ENCODE assay signal across 11 mouse cellular contexts in genomic region chr13:21050118-21050517, GRCm38 (mm10). TPM values are rescaled to one million over a fixed set of nuclear protein-coding genes. Genes with fewer than 3 reads are reported as not detected.
DNase-seq lines count a peak whose midpoint lies in the region; ATAC-seq and TF ChIP-seq lines count a peak whose summit lies in the region.
"Had no signal": no experiment of that assay in that cellular context is flagged by ENCODE, and none has a peak within 500 bp of the region (broad histone marks: within the 10 kb centered on the region; RNA-seq: fewer than 3 reads in every experiment).

No protein-coding gene starts in this region.

- peak; percentile 31 for TF ChIP-seq CTCF in liver, postnatal 0 days (IDR thresholded peaks at IDR 0.05; ENCODE audit: low read depth)

- H3K4me2 ChIP-seq in forebrain, embryonic 13.5 days, result no peak overlapping the region
- no peak overlapping the region for H3K4me2 ChIP-seq in liver, postnatal 0 days (ENCODE audit: low read depth, low read length)
- no peak overlapping the region for H3K4me2 ChIP-seq in liver, embryonic 12.5 days
- no peak overlapping the region for H3K4me2 ChIP-seq in neural tube, embryonic 15.5 days

- intact Hi-C loops in heart, postnatal 14 days (cut with DNase I), result no loop called here

- no peaks in the 10 kb centered on the region for H3K4me1 ChIP-seq in forebrain, embryonic 13.5 days
- H3K4me1 ChIP-seq in forebrain, embryonic 10.5 days, result no peaks in the 10 kb centered on the region
- no peaks in the 10 kb centered on the region for H3K4me1 ChIP-seq in liver, postnatal 0 days (ENCODE audit: insufficient read depth)
- no peaks in the 10 kb centered on the region for H3K4me1 ChIP-seq in liver, embryonic 12.5 days
- H3K4me1 ChIP-seq in neural tube, embryonic 15.5 days, result no peaks in the 10 kb centered on the region

- no peaks in the 10 kb centered on the region for H3K36me3 ChIP-seq in forebrain, embryonic 13.5 days (ENCODE audit: poor library complexity, severe bottlenecking)
- H3K36me3 ChIP-seq in forebrain, embryonic 10.5 days (replicated peaks), result no peaks in the 10 kb centered on the region
- H3K36me3 ChIP-seq in liver, postnatal 0 days (replicated peaks; ENCODE audit: insufficient read depth, low read length), result no peaks in the 10 kb centered on the region
- H3K36me3 ChIP-seq in liver, embryonic 12.5 days, result no peaks in the 10 kb centered on the region
- no peaks in the 10 kb centered on the region for H3K36me3 ChIP-seq in neural tube, embryonic 15.5 days

- TF ChIP-seq EP300 in liver, postnatal 0 days (IDR thresholded peaks at IDR 0.05; ENCODE audit: low read depth), result no peak

- WGBS in forebrain, embryonic 13.5 days, result 77% methylated on average over 1 of the region's 1 CpGs
- 48% methylated on average over 1 of the region's 1 CpGs for WGBS in forebrain, embryonic 10.5 days
- 69% methylated on average over 1 of the region's 1 CpGs for WGBS in liver, postnatal 0 days (ENCODE audit: insufficient replicate concordance)
- WGBS in liver, embryonic 12.5 days (ENCODE audit: insufficient replicate concordance), result 67% methylated on average over 1 of the region's 1 CpGs
- 43% methylated on average over 1 of the region's 1 CpGs for WGBS in neural tube, embryonic 15.5 days

- no peak overlapping the region for H3K27ac ChIP-seq in forebrain, embryonic 13.5 days
- H3K27ac ChIP-seq in forebrain, embryonic 10.5 days, result no peak overlapping the region
- no peak overlapping the region for H3K27ac ChIP-seq in liver, postnatal 0 days (ENCODE audit: low read depth)
- H3K27ac ChIP-seq in liver, embryonic 12.5 days, result no peak overlapping the region
- H3K27ac ChIP-seq in neural tube, embryonic 15.5 days (replicated peaks), result no peak overlapping the region

- H3K4me3 ChIP-seq in forebrain, embryonic 13.5 days, result no peak overlapping the region
- H3K4me3 ChIP-seq in forebrain, embryonic 10.5 days, result no peak overlapping the region
- no peak overlapping the region for H3K4me3 ChIP-seq in liver, postnatal 0 days (ENCODE audit: low read depth, low read length)
- H3K4me3 ChIP-seq in liver, embryonic 12.5 days, result no peak overlapping the region
- H3K4me3 ChIP-seq in neural tube, embryonic 15.5 days (replicated peaks), result no peak overlapping the region

- H3K9me3 ChIP-seq in forebrain, embryonic 13.5 days (replicated peaks), result 0 out of 2 replicates have a peak, but pooled peaks cover 4% of the 10 kb centered on the region
- H3K9me3 ChIP-seq in forebrain, embryonic 10.5 days, result peaks cover 4% of the 10 kb centered on the region; the same call in 1 of the 2 replicates
- no peaks in the 10 kb centered on the region for H3K9me3 ChIP-seq in liver, postnatal 0 days (ENCODE audit: low read length)
- H3K9me3 ChIP-seq in liver, embryonic 12.5 days (replicated peaks), result no peaks in the 10 kb centered on the region
- H3K9me3 ChIP-seq in neural tube, embryonic 15.5 days (replicated peaks), result no peaks in the 10 kb centered on the region

- no peaks in the 10 kb centered on the region for H3K27me3 ChIP-seq in forebrain, embryonic 13.5 days
- H3K27me3 ChIP-seq in forebrain, embryonic 10.5 days (ENCODE audit: poor library complexity, severe bottlenecking), result no peaks in the 10 kb centered on the region
- H3K27me3 ChIP-seq in liver, postnatal 0 days (ENCODE audit: insufficient read depth, low read length), result no peaks in the 10 kb centered on the region
- H3K27me3 ChIP-seq in liver, embryonic 12.5 days (replicated peaks), result no peaks in the 10 kb centered on the region
- no peaks in the 10 kb centered on the region for H3K27me3 ChIP-seq in neural tube, embryonic 15.5 days (replicated peaks)

- no peak for DNase-seq in forebrain, embryonic 10.5 days (ENCODE audit: extremely low spot score, low spot score)
- DNase-seq in liver, postnatal 0 days, result no peak
- DNase-seq in cerebellum, postnatal 14 days, result peak; percentile 53 to 64
- DNase-seq in urinary bladder, adult 2 months (ENCODE audit: low spot score), result no peak
- no peak for DNase-seq in heart, postnatal 14 days
- DNase-seq: gastrocnemius, postnatal 25 days; thymus, adult 18-20 months had no signal

- peak; percentile 66; the same call in 1 of the 2 replicates for ATAC-seq in forebrain, embryonic 13.5 days
- no peak for ATAC-seq in liver, postnatal 0 days
- no peak for ATAC-seq in liver, embryonic 12.5 days
- ATAC-seq in neural tube, embryonic 15.5 days (ENCODE audit: low FRiP score), result peak; percentile 70; the same call in 1 of the 2 replicates

- no peak overlapping the region for H3K9ac ChIP-seq in forebrain, embryonic 13.5 days
- H3K9ac ChIP-seq in liver, postnatal 0 days (replicated peaks), result no peak overlapping the region
- H3K9ac ChIP-seq in liver, embryonic 12.5 days, result no peak overlapping the region
- H3K9ac ChIP-seq in neural tube, embryonic 15.5 days (replicated peaks), result no peak overlapping the region

RNA-seq across cellular contexts. Expression of gene Olfr1370, which starts 24.6 kb away (rescaled TPM):
- polyA plus RNA-seq in forebrain, embryonic 13.5 days (2015; fragmentation: Nextera tagmentation; extraction: Ambion mirVana), result not detected in 2 replicates
- not detected in 2 replicates for polyA plus RNA-seq in forebrain, embryonic 10.5 days (2016; fragmentation: Nextera tagmentation; extraction: Ambion mirVana)
- polyA plus RNA-seq in liver, postnatal 0 days (2015; fragmentation: Nextera tagmentation; extraction: Ambion mirVana), result not detected in 2 replicates
- not detected in 2 replicates for polyA plus RNA-seq in liver, embryonic 12.5 days (2016; fragmentation: Nextera tagmentation; extraction: Ambion mirVana)
- not detected in 2 replicates for polyA plus RNA-seq in neural tube, embryonic 15.5 days (2015; fragmentation: Nextera tagmentation; extraction: Ambion mirVana)
- not detected in 2 replicates for polyA plus RNA-seq in urinary bladder, adult 2 months (2012; rRNA removed)
- not detected for total RNA-seq in heart, postnatal 14 days (2021)
- total RNA-seq: gastrocnemius, postnatal 25 days had no signal
- polyA plus RNA-seq: liver, embryonic 16.5 days had no signal

Comparison
In these comparisons a context has a peak if more than half of its experiments do, and no peak if none do; other contexts are left out.
1. ATAC-seq: peak in forebrain, embryonic 13.5 days (single experiment) and neural tube, embryonic 15.5 days (single experiment); none in liver, postnatal 0 days (single experiment) and liver, embryonic 12.5 days (single experiment).
2. DNase-seq: peak in cerebellum, postnatal 14 days (2 of 2); none in forebrain, embryonic 10.5 days (single experiment), liver, postnatal 0 days (single experiment), urinary bladder, adult 2 months (single experiment) and heart, postnatal 14 days (0 of 2).